In genomic region chr1:84721942-84722341, GRCm38 (mm10) we compare ENCODE assay signal across 23 mouse cellular contexts. TPM values are rescaled to one million over a fixed set of nuclear protein-coding genes. Genes with fewer than 3 reads are reported as not detected.
DNase-seq lines count a peak whose midpoint lies in the region; ATAC-seq lines count a peak whose summit lies in the region.
"Had no signal": no experiment of that assay in that cellular context is flagged by ENCODE, and none has a peak within 500 bp of the region (broad histone marks: within the 10 kb centered on the region; RNA-seq: fewer than 3 reads in every experiment).

No protein-coding gene starts in this region.

- peak; percentile 41; the same call in 1 of the 2 replicates for ATAC-seq in forebrain, embryonic 13.5 days
- ATAC-seq in forebrain, embryonic 14.5 days, result no peak
- 0 out of 2 replicates have a peak, but pooled peaks have one; percentile 29 for ATAC-seq in kidney, embryonic 15.5 days (replicated peaks; ENCODE audit: low FRiP score)
- ATAC-seq in kidney, embryonic 14.5 days (ENCODE audit: low FRiP score, low TSS enrichment), result no peak
- peak; percentile 57; the same call in 1 of the 2 replicates for ATAC-seq in neural tube, embryonic 12.5 days (ENCODE audit: low FRiP score, low read depth)
- no peak for ATAC-seq in neural tube, embryonic 15.5 days (ENCODE audit: low FRiP score)

- H3K27ac ChIP-seq in forebrain, embryonic 13.5 days, result no peak overlapping the region
- H3K27ac ChIP-seq in forebrain, embryonic 14.5 days (ENCODE audit: low read depth, low read length), result no peak overlapping the region
- H3K27ac ChIP-seq in kidney, embryonic 15.5 days, result no peak overlapping the region
- no peak overlapping the region for H3K27ac ChIP-seq in kidney, embryonic 14.5 days (ENCODE audit: low read depth, low read length)
- no peak overlapping the region for H3K27ac ChIP-seq in neural tube, embryonic 12.5 days
- no peak overlapping the region for H3K27ac ChIP-seq in neural tube, embryonic 15.5 days (replicated peaks)
- H3K27ac ChIP-seq: embryonic facial prominence, embryonic 13.5 days; heart, adult 2 months; limb, embryonic 15.5 days; lung, embryonic 15.5 days; macrophage had no signal

- no peaks in the 10 kb centered on the region for H3K27me3 ChIP-seq in forebrain, embryonic 13.5 days
- no peaks in the 10 kb centered on the region for H3K27me3 ChIP-seq in forebrain, embryonic 14.5 days (replicated peaks; ENCODE audit: control insufficient read depth, insufficient read depth, low read length)
- H3K27me3 ChIP-seq in kidney, embryonic 15.5 days, result no peaks in the 10 kb centered on the region
- H3K27me3 ChIP-seq in kidney, embryonic 14.5 days (ENCODE audit: control insufficient read depth, insufficient read depth, low read length), result no peaks in the 10 kb centered on the region
- H3K27me3 ChIP-seq in neural tube, embryonic 12.5 days (replicated peaks), result no peaks in the 10 kb centered on the region
- H3K27me3 ChIP-seq in neural tube, embryonic 15.5 days (replicated peaks), result no peaks in the 10 kb centered on the region
- H3K27me3 ChIP-seq: embryonic facial prominence, embryonic 13.5 days; limb, embryonic 15.5 days; lung, embryonic 15.5 days had no signal

- H3K4me2 ChIP-seq in forebrain, embryonic 13.5 days, result no peak overlapping the region
- no peak overlapping the region for H3K4me2 ChIP-seq in forebrain, embryonic 14.5 days (ENCODE audit: low read length)
- no peak overlapping the region for H3K4me2 ChIP-seq in kidney, embryonic 15.5 days
- H3K4me2 ChIP-seq in kidney, embryonic 14.5 days (replicated peaks; ENCODE audit: low read depth, low read length), result no peak overlapping the region
- H3K4me2 ChIP-seq in neural tube, embryonic 12.5 days (replicated peaks), result no peak overlapping the region
- H3K4me2 ChIP-seq in neural tube, embryonic 15.5 days, result no peak overlapping the region
- H3K4me2 ChIP-seq: embryonic facial prominence, embryonic 13.5 days; limb, embryonic 15.5 days; lung, embryonic 15.5 days had no signal

- H3K9ac ChIP-seq in forebrain, embryonic 13.5 days, result no peak overlapping the region
- no peak overlapping the region for H3K9ac ChIP-seq in forebrain, embryonic 14.5 days (ENCODE audit: low read length)
- H3K9ac ChIP-seq in kidney, embryonic 15.5 days, result no peak overlapping the region
- H3K9ac ChIP-seq in kidney, embryonic 14.5 days (ENCODE audit: low read depth, low read length), result no peak overlapping the region
- H3K9ac ChIP-seq in neural tube, embryonic 12.5 days, result no peak overlapping the region
- H3K9ac ChIP-seq in neural tube, embryonic 15.5 days (replicated peaks), result no peak overlapping the region
- H3K9ac ChIP-seq: embryonic facial prominence, embryonic 13.5 days; limb, embryonic 15.5 days; lung, embryonic 15.5 days had no signal

- H3K4me3 ChIP-seq in forebrain, embryonic 13.5 days, result no peak overlapping the region
- no peak overlapping the region for H3K4me3 ChIP-seq in forebrain, embryonic 14.5 days (ENCODE audit: low read depth, low read length)
- no peak overlapping the region for H3K4me3 ChIP-seq in kidney, embryonic 15.5 days (replicated peaks)
- H3K4me3 ChIP-seq in kidney, embryonic 14.5 days (ENCODE audit: low read length), result no peak overlapping the region
- H3K4me3 ChIP-seq in neural tube, embryonic 12.5 days, result no peak overlapping the region
- H3K4me3 ChIP-seq in neural tube, embryonic 15.5 days (replicated peaks), result no peak overlapping the region
- H3K4me3 ChIP-seq: embryonic facial prominence, embryonic 13.5 days; heart, adult 2 months; limb, embryonic 15.5 days; lung, embryonic 15.5 days had no signal

- no peaks in the 10 kb centered on the region for H3K4me1 ChIP-seq in forebrain, embryonic 13.5 days
- H3K4me1 ChIP-seq in forebrain, embryonic 14.5 days (ENCODE audit: control insufficient read depth, insufficient read depth, low read length), result no peaks in the 10 kb centered on the region
- no peaks in the 10 kb centered on the region for H3K4me1 ChIP-seq in kidney, embryonic 15.5 days
- no peaks in the 10 kb centered on the region for H3K4me1 ChIP-seq in kidney, embryonic 14.5 days (ENCODE audit: control insufficient read depth, insufficient read depth, low read length)
- H3K4me1 ChIP-seq in neural tube, embryonic 12.5 days, result no peaks in the 10 kb centered on the region
- H3K4me1 ChIP-seq in neural tube, embryonic 15.5 days, result no peaks in the 10 kb centered on the region
- H3K4me1 ChIP-seq: embryonic facial prominence, embryonic 13.5 days; limb, embryonic 15.5 days; lung, embryonic 15.5 days had no signal

- no peak for DNase-seq in forebrain, embryonic 14.5 days (ENCODE audit: low spot score)
- DNase-seq in lung, postnatal 4 days, result no peak
- DNase-seq in kidney, adult 8-10 months, result no peak
- DNase-seq: adrenal gland, postnatal 25 days; cerebellum, adult 11-12 months; cerebellum, postnatal 14 days; gastrocnemius, postnatal 25 days; heart, adult 2 months; heart, postnatal 10 days; kidney, adult 18-20 months; kidney, postnatal 36 days; midbrain, embryonic 14.5 days; thymus, postnatal 36 days had no signal

- peaks cover 48% of the 10 kb centered on the region for H3K36me3 ChIP-seq in forebrain, embryonic 13.5 days (ENCODE audit: poor library complexity, severe bottlenecking)
- H3K36me3 ChIP-seq in forebrain, embryonic 14.5 days (ENCODE audit: control insufficient read depth, insufficient read depth, low read length), result peaks cover 43% of the 10 kb centered on the region
- peaks cover 53% of the 10 kb centered on the region for H3K36me3 ChIP-seq in kidney, embryonic 15.5 days
- peaks cover 42% of the 10 kb centered on the region for H3K36me3 ChIP-seq in kidney, embryonic 14.5 days (ENCODE audit: control insufficient read depth, insufficient read depth, low read length)
- H3K36me3 ChIP-seq in neural tube, embryonic 12.5 days, result peaks cover 46% of the 10 kb centered on the region
- peaks cover 43% of the 10 kb centered on the region for H3K36me3 ChIP-seq in neural tube, embryonic 15.5 days

- 95% methylated on average over 3 of the region's 3 CpGs for WGBS in forebrain, embryonic 13.5 days
- WGBS in forebrain, embryonic 14.5 days, result 87% methylated on average over 3 of the region's 3 CpGs
- WGBS in kidney, embryonic 15.5 days, result 83% methylated on average over 3 of the region's 3 CpGs
- WGBS in kidney, embryonic 14.5 days, result 87% methylated on average over 3 of the region's 3 CpGs
- 94% methylated on average over 3 of the region's 3 CpGs for WGBS in neural tube, embryonic 12.5 days
- 89% methylated on average over 3 of the region's 3 CpGs for WGBS in neural tube, embryonic 15.5 days

- no peaks in the 10 kb centered on the region for H3K9me3 ChIP-seq in forebrain, embryonic 13.5 days (replicated peaks)
- no peaks in the 10 kb centered on the region for H3K9me3 ChIP-seq in forebrain, embryonic 14.5 days (replicated peaks; ENCODE audit: control insufficient read depth, low read length)
- H3K9me3 ChIP-seq in kidney, embryonic 15.5 days (replicated peaks), result no peaks in the 10 kb centered on the region
- no peaks in the 10 kb centered on the region for H3K9me3 ChIP-seq in kidney, embryonic 14.5 days (ENCODE audit: control insufficient read depth, low read length)
- no peaks in the 10 kb centered on the region for H3K9me3 ChIP-seq in neural tube, embryonic 12.5 days
- no peaks in the 10 kb centered on the region for H3K9me3 ChIP-seq in neural tube, embryonic 15.5 days (replicated peaks)
- H3K9me3 ChIP-seq: embryonic facial prominence, embryonic 13.5 days; G1E; limb, embryonic 15.5 days; lung, embryonic 15.5 days had no signal

RNA-seq across cellular contexts. Expression of gene Dner, which starts 25.9 kb away (rescaled TPM):
- 98.5 and 115 TPM in 2 replicates for polyA plus RNA-seq in forebrain, embryonic 13.5 days (2015; fragmentation: Nextera tagmentation; extraction: Ambion mirVana)
- polyA plus RNA-seq in forebrain, embryonic 14.5 days (2014; fragmentation: Nextera tagmentation; extraction: Ambion mirVana), result 103 and 144 TPM in 2 replicates
- 1.3 and 2.5 TPM in 2 replicates for polyA plus RNA-seq in kidney, embryonic 15.5 days (2015; fragmentation: Nextera tagmentation; extraction: Ambion mirVana)
- 0.31 and 1.1 TPM in 2 replicates for polyA plus RNA-seq in kidney, embryonic 14.5 days (2014; fragmentation: Nextera tagmentation; extraction: Ambion mirVana)
- 143 and 145 TPM in 2 replicates for polyA plus RNA-seq in neural tube, embryonic 12.5 days (2016; fragmentation: Nextera tagmentation; extraction: Ambion mirVana)
- polyA plus RNA-seq in neural tube, embryonic 15.5 days (2015; fragmentation: Nextera tagmentation; extraction: Ambion mirVana), result 285 and 344 TPM in 2 replicates
- polyA plus RNA-seq: G1E had no signal

Comparison
In these comparisons a context has a peak if more than half of its experiments do, and no peak if none do; other contexts are left out.
1. ATAC-seq: peak in forebrain, embryonic 13.5 days (single experiment), kidney, embryonic 15.5 days (single experiment) and neural tube, embryonic 12.5 days (single experiment); none in forebrain, embryonic 14.5 days (single experiment), kidney, embryonic 14.5 days (single experiment) and neural tube, embryonic 15.5 days (single experiment).
2. RNA of gene Dner, which starts 25.9 kb away (polyA plus RNA-seq): 285 to 344 TPM in neural tube, embryonic 15.5 days, 143 to 145 TPM in neural tube, embryonic 12.5 days, 103 to 144 TPM in forebrain, embryonic 14.5 days and 98.5 to 115 TPM in forebrain, embryonic 13.5 days; 1.3 to 2.5 TPM in kidney, embryonic 15.5 days and 0.31 to 1.1 TPM in kidney, embryonic 14.5 days; every median in the first group is over 10 times any median in the second.